Mouse (Mus musculus) cerebellum, adult (tissue): Measurements from ENCODE around the gene Pnkp.

Experiments
- ATAC-seq: cut with Nextera tagmentation; 2 replicates; pipeline ENCODE4 v1.9.2; 2017; ENCODE audit warnings: mild to moderate bottlenecking, moderate library complexity, mixed read lengths; ENCODE audit not compliant: insufficient number of reproducible peaks, low FRiP score, low TSS enrichment

Gene Pnkp

DNA sequence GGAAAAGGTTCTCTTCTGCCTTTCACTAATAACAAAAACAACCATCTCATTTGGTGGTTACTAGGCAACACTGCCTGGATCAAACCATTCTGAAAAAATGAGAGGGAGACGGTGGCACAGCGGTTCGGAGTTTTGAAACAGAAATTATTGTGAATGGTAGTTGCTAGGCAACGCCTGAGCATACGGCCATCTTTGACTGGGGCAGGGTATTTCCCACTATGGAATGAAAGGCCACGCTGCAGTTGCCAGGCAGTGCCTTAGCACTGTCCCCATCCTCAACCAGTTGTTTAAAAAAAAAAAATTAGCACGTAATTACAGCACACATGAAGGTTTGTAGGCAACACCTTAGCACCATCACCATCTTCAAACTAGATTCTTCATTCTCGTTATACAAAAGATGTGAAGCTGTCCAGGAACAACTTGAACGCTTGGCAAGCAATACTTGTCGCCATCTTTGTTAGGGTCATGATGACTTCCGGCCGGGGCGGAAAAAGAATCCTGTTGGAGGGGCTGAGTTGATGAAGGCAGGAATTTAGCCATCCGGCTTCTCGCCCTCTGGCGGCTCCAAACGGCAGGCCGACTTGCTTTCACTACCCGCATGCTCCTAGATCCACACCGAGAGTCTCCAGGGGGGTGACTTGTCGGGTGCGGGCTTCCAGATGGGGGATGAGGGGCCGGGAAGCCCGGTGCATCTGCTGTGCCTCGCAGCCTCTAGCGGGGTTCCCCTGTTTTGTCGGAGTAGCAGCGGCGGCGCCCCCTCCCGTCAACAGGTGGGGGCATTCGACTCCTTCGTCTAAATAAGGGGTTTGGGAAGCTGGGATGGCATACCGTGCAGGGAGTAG lies 38.9 kb downstream of the Pnkp start, which contains the start of gene Fuz:
Fuz (plus strand) TSS at position 487 of the 842 bp plus-strand sequence.
- ATAC-seq = peak; percentile 53; the same call in 1 of the 2 replicates

DNA sequence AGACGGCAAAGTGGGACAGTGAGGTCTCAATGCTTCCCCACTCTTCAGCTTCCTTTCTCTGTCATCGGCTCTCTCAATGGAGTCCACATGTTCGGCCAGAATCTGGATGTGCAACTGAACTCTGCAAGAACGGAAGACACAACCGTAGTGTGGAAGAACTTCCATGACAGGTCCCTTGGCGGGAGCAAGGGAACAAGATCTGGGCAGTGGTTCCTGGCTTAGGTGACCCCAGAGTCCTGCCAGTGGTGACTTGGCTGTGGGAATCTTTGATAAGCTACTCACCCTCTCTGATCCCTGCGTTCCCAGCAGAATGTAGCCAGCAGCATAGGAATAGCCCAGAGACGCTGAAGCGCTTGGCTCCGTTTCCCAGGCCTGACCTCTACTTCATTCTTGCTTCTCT lies 39.6 kb downstream of the Pnkp start:
- ATAC-seq = no peak

- no peak for ATAC-seq
Observed at GRCm38 (mm10) chr7:44898607-44899006, 41.7 kb downstream of the Pnkp start.

DNA sequence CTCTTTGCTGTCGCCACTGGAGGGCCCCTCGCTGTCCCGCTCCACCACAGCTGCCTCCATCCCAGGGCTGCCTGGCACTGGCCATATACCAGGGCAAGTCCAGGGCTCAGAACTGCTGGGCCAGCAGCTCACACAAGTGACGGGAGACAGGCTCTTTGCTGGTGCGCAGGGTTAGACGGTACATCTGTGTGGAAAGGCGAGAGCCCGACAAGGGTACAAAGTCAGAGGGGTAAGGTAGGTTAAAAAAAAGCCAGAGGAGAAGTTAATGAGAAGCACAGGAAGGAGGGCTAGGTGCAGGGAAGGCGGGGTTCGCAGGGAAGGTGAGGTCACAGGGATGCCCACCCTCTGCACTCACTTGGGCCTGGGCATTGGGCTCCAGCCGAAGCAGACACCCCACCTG lies 43.7 kb downstream of the Pnkp start:
- no peak for ATAC-seq

DNA sequence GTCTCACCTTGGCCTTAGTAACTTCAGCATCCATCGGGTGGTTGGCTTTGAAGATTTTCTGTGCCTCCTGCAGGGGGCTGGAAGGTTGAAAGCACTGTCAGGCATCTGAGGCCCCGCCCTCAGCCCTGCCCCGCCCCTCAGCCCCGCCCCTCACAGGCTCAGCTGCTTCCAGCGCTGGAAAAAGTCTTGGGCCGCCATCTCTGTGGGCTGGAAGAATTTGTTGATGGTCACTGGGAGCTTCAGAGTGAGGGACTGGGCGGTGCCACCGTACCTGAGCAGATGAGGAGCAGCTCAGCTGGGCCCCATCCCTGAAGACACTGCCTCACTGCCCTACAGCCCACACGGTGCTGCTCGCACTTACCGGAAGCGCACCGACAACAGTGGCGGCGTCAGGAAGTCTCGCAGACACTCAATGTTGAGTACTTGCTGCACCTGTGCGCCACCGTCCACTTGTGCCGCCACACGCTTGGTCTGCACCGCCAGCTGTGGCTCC lies 44.3 kb downstream of the Pnkp start:
- no peak for ATAC-seq

DNA sequence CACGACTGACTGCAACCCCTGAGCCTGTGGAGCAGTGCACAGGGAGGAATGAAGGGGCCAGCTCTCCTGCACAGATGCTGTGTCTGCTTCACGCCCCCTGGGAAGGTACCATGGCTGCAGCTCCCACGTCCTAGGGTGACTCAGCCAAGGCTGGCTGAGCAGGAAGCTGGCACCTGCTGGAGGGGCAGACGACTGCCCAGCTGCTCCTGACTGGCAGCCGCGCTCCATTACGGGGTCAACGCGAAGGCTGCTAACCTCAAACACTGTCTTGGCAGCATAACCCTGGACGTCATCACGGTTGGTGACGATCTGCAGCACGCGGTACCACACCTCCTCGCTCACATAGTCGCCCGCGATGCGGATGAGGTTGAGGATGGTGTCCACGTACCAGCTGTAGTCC lies 48.5 kb downstream of the Pnkp start:
- ATAC-seq = no peak

- no peak for ATAC-seq
Observed at GRCm38 (mm10) chr7:44908706-44909476, 52.0 kb downstream of the Pnkp start.
